Mouse (Mus musculus): ENCODE results near the gene Ahcyl1. TPM values are rescaled to one million over a fixed set of nuclear protein-coding genes. Genes with fewer than 3 reads are reported as not detected.

The Ahcyl1 gene
- polyA plus RNA-seq, 1 experiment from 2014 or later = 110 TPM

- WGBS = 95% methylated on average over 1 of the region's 1 CpGs
- ATAC-seq (ENCODE audit: low FRiP score) = no peak
- no peak overlapping the region for H3K4me2 ChIP-seq
- no peaks in the 10 kb centered on the region for H3K27me3 ChIP-seq (replicated peaks)
- no peaks in the 10 kb centered on the region for H3K36me3 ChIP-seq
- no peaks in the 10 kb centered on the region for H3K9me3 ChIP-seq (replicated peaks)
- H3K9ac ChIP-seq (replicated peaks) = no peak overlapping the region
- H3K27ac ChIP-seq (replicated peaks) = no peak overlapping the region
- no peak overlapping the region for H3K4me3 ChIP-seq (replicated peaks)
- H3K4me1 ChIP-seq = peaks cover 3% of the 10 kb centered on the region
Observed at GRCm38 (mm10) chr3:107701767-107702394, 5.5 kb upstream of the Ahcyl1 start.

DNA sequence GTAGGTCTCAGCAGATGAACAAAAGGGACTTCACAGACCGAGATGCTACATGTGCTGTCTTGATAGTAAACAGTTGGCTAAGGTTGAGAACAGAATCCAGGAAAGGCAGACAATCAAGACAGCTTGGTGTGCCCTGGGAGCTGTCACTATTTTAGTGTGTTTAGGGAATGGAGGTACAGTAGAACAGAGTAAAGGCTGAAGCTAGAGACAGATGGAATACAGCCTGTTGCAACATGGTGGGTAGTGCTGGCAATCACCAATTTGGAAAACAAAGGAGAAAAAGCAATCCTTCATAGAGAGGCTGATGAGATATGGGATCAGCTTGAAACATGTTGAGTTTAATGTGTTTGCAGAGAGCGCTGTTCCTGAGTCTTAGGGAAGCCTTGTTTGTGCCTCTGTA lies 4.3 kb upstream of the Ahcyl1 start:
- no peaks in the 10 kb centered on the region for H3K36me3 ChIP-seq
- no peak overlapping the region for H3K4me2 ChIP-seq
- H3K4me3 ChIP-seq (replicated peaks) = no peak overlapping the region
- H3K9me3 ChIP-seq (replicated peaks) = no peaks in the 10 kb centered on the region
- H3K27ac ChIP-seq (replicated peaks) = no peak overlapping the region
- WGBS = 89% methylated on average over 2 of the region's 2 CpGs
- H3K9ac ChIP-seq (replicated peaks) = no peak overlapping the region
- H3K4me1 ChIP-seq = peaks cover 6% of the 10 kb centered on the region
- H3K27me3 ChIP-seq (replicated peaks) = no peaks in the 10 kb centered on the region
- ATAC-seq (ENCODE audit: low FRiP score) = no peak

- H3K4me3 ChIP-seq (replicated peaks) = peak overlapping the region; percentile 88
Observed at GRCm38 (mm10) chr3:107696910-107697309, 550 bp upstream of the Ahcyl1 start.

DNA sequence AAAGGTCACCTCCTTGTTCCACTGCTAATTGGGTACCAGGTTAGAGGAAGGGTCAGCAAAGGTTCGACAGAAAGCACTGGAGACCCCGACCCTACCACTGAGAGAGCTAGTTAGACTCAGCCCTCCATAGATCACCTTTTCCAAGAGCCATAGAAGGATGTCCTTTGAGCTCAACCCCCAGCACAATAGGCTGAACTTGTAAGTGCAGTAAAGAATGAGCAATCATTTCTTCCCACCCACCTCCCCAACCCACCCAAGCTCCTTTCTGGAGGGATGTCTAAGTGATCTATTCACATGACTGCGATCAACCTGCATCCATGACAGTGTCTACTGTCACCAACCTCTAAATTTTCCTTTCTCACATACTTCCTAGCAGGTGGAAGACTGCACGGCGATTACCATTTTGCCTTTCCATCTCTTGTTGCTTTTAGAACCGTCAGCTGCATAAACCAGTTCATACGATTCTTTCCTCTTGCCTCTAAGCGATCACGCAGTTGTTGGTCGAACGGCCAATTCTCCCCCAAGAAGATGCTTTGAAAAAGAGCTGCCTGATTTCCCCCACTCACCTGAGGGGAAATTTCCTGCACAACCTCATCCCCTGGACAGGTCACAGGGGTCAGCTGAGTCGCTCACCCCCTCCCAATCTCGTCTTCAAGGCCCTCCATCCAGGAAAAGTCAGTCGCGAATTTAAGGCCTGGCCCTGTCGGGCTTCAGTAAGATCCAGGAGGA lies 977 bp downstream of the Ahcyl1 start:
- 2% methylated on average over 16 of the region's 16 CpGs for WGBS
- Histone ChIP-seq H3K9me3 (replicated peaks) (no peaks in the 10 kb centered on the region), H3K27ac (replicated peaks) (peak overlapping the region; percentile 94), H3K4me2 (peak overlapping the region; percentile 77), H3K27me3 (replicated peaks) (no peaks in the 10 kb centered on the region), H3K4me3 (replicated peaks) (peak overlapping the region; percentile 88), H3K4me1 (peaks cover 52% of the 10 kb centered on the region), H3K9ac (replicated peaks) (peak overlapping the region; percentile 97), H3K36me3 (no peaks in the 10 kb centered on the region)
- no peak for ATAC-seq (ENCODE audit: low FRiP score)

More at GRCm38 (mm10) chr3:107696910-107697309, 550 bp upstream of the Ahcyl1 start:
- Histone ChIP-seq H3K9ac (replicated peaks) (0 out of 2 replicates have a peak overlapping the region, but pooled peaks have one; percentile 28), H3K4me2 (peak overlapping the region; percentile 53), H3K27me3 (replicated peaks) (no peaks in the 10 kb centered on the region), H3K27ac (replicated peaks) (no peak overlapping the region), H3K9me3 (replicated peaks) (no peaks in the 10 kb centered on the region), H3K36me3 (no peaks in the 10 kb centered on the region), H3K4me1 (peaks cover 37% of the 10 kb centered on the region)
- 40% methylated on average over 3 of the region's 3 CpGs for WGBS
- peak; percentile 29 for ATAC-seq (ENCODE audit: low FRiP score)

DNA sequence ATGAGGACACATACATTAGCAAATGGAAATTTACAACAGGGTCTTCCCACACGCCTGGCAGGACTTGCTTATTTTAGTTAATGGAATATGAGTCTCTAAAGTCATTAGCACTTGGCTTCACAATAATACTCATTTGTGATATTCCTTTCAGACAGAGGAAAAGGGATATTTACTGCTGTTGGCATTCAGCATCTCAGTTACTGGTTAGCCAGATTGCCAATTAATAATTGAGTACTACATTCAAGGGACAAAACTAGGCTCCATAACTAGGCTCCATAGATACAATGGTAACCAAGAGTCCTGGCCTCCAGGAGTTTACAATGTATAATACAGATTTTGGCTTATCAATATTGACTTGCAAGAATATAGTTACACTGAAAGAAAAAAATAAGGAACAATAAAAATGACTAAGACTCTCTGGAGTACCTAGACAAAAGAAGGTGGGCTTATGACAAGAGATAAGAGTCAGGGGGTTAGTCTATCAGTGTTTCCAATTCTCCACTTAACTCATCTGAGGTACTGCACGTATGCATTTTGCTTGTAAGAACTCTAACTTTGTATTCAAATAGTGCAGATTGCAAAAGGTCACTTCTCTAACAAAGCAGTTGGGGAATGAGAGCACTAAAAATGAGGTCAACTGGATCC lies 2.0 kb downstream of the Ahcyl1 start:
- H3K4me2 ChIP-seq = peak overlapping the region; percentile 77
- peak overlapping the region; percentile 97; the same call in 1 of the 2 replicates for H3K9ac ChIP-seq (replicated peaks)
- WGBS = 48% methylated on average over 2 of the region's 2 CpGs
- no peaks in the 10 kb centered on the region for H3K36me3 ChIP-seq
- peaks cover 61% of the 10 kb centered on the region for H3K4me1 ChIP-seq
- H3K9me3 ChIP-seq (replicated peaks) = no peaks in the 10 kb centered on the region
- no peak for ATAC-seq (ENCODE audit: low FRiP score)
- peak overlapping the region; percentile 88 for H3K4me3 ChIP-seq (replicated peaks)
- H3K27ac ChIP-seq (replicated peaks) = no peak overlapping the region
- H3K27me3 ChIP-seq (replicated peaks) = no peaks in the 10 kb centered on the region

DNA sequence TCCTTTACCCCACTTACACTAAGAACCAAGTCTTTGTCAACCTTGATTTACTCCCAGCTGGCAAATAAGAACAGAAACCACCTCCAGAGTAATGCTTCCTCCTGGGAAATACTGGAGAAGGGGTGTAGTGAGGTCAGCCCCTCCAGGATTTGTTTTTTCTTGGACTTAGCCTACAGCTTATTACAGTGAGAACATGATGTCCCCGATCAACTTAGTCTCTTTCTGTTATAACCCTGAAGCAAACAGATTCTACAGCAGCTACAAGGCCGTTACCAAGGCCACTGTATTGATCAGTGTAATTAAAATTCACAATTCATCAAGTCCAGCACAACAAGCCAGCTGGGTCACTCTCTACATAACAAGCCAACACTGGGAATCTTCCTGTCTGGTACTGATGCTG lies 6.0 kb downstream of the Ahcyl1 start:
- Histone ChIP-seq H3K9me3 (replicated peaks) (no peaks in the 10 kb centered on the region), H3K4me3 (replicated peaks) (no peak overlapping the region), H3K36me3 (no peaks in the 10 kb centered on the region), H3K27ac (replicated peaks) (peak overlapping the region; percentile 48), H3K9ac (replicated peaks) (no peak overlapping the region), H3K4me2 (peak overlapping the region; percentile 28), H3K4me1 (peaks cover 66% of the 10 kb centered on the region), H3K27me3 (replicated peaks) (no peaks in the 10 kb centered on the region)
- peak; percentile 54 for ATAC-seq (ENCODE audit: low FRiP score)
- WGBS = 19% methylated on average over 2 of the region's 2 CpGs

DNA sequence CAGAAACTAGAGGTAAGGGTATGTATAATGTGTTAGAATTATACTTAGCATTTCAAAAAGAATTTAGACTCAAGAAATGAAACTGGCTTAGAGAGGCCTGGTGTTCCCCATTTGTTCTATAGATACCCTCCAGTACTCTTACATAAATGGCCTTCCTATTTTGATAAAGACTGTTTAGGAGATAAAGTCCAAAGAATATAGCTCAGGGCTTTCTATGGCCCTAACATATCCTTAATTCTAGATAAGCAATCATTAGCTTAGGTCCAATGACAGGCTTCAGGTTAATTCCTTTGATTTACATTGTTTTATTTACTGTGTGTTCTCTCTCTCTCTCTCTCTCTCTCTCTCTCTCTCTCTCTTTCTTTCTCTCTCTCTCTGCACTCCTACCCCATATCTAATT lies 7.1 kb downstream of the Ahcyl1 start:
- peaks cover 55% of the 10 kb centered on the region for H3K4me1 ChIP-seq
- H3K9me3 ChIP-seq (replicated peaks) = no peaks in the 10 kb centered on the region
- no peak overlapping the region for H3K4me2 ChIP-seq
- no peaks in the 10 kb centered on the region for H3K36me3 ChIP-seq
- no peak overlapping the region for H3K4me3 ChIP-seq (replicated peaks)
- no peak overlapping the region for H3K9ac ChIP-seq (replicated peaks)
- H3K27me3 ChIP-seq (replicated peaks) = no peaks in the 10 kb centered on the region
- 0 out of 2 replicates have a peak overlapping the region, but pooled peaks have one; percentile 9 for H3K27ac ChIP-seq (replicated peaks)
- no peak for ATAC-seq (ENCODE audit: low FRiP score)

GRCm38 (mm10) chr3:107688236-107688635 lies 8.1 kb downstream of the Ahcyl1 start:
- no peaks in the 10 kb centered on the region for H3K36me3 ChIP-seq
- H3K9me3 ChIP-seq (replicated peaks) = no peaks in the 10 kb centered on the region
- H3K27ac ChIP-seq (replicated peaks) = no peak overlapping the region
- no peak overlapping the region for H3K4me2 ChIP-seq
- 80% methylated on average over 1 of the region's 1 CpGs for WGBS
- no peaks in the 10 kb centered on the region for H3K27me3 ChIP-seq (replicated peaks)
- peaks cover 45% of the 10 kb centered on the region for H3K4me1 ChIP-seq
- no peak overlapping the region for H3K9ac ChIP-seq (replicated peaks)
- ATAC-seq (ENCODE audit: low FRiP score) = no peak
- no peak overlapping the region for H3K4me3 ChIP-seq (replicated peaks)

GRCm38 (mm10) chr3:107686276-107686977 lies 9.9 kb downstream of the Ahcyl1 start:
- 89% methylated on average over 3 of the region's 3 CpGs for WGBS
- no peak for ATAC-seq (ENCODE audit: low FRiP score)

DNA sequence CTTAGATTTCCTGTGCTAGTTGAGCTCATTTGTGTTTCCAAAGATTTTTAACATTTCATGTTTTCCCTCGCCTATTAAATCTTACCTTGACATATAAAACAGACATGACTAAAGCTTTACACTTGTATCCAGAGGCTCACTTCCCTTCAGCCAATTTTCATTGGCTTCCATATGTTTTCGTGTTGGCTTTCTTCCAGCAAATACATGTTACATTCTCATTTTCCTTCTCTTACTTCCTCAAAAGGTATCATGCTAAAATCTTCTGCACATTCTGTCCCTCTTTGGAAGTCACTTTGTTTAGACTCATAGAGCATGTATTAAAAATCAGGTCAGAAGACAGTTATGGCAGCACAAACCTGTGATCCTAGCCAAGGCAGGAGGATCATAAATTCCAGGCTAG lies 10.7 kb downstream of the Ahcyl1 start:
- ATAC-seq (ENCODE audit: low FRiP score) = no peak
- Histone ChIP-seq H3K36me3 (no peaks in the 10 kb centered on the region), H3K4me3 (replicated peaks) (no peak overlapping the region), H3K9ac (replicated peaks) (no peak overlapping the region), H3K4me2 (no peak overlapping the region), H3K4me1 (peaks cover 34% of the 10 kb centered on the region), H3K9me3 (replicated peaks) (no peaks in the 10 kb centered on the region), H3K27ac (replicated peaks) (no peak overlapping the region), H3K27me3 (replicated peaks) (no peaks in the 10 kb centered on the region)
- WGBS = 85% methylated on average over 2 of the region's 2 CpGs

More at GRCm38 (mm10) chr3:107686276-107686977, 9.9 kb downstream of the Ahcyl1 start:
- Histone ChIP-seq H3K4me3 (replicated peaks) (no peak overlapping the region), H3K36me3 (no peaks in the 10 kb centered on the region), H3K4me1 (peaks cover 34% of the 10 kb centered on the region), H3K9me3 (replicated peaks) (no peaks in the 10 kb centered on the region), H3K27me3 (replicated peaks) (no peaks in the 10 kb centered on the region), H3K9ac (replicated peaks) (no peak overlapping the region), H3K4me2 (no peak overlapping the region), H3K27ac (replicated peaks) (no peak overlapping the region)

- ATAC-seq (ENCODE audit: low FRiP score) = no peak
- no peak overlapping the region for H3K4me2 ChIP-seq
- H3K4me1 ChIP-seq = peaks cover 30% of the 10 kb centered on the region
- no peak overlapping the region for H3K27ac ChIP-seq (replicated peaks)
- no peaks in the 10 kb centered on the region for H3K27me3 ChIP-seq (replicated peaks)
- H3K9ac ChIP-seq (replicated peaks) = no peak overlapping the region
- H3K36me3 ChIP-seq = no peaks in the 10 kb centered on the region
- H3K9me3 ChIP-seq (replicated peaks) = no peaks in the 10 kb centered on the region
- H3K4me3 ChIP-seq (replicated peaks) = no peak overlapping the region
- 91% methylated on average over 1 of the region's 1 CpGs for WGBS
Observed at GRCm38 (mm10) chr3:107683587-107683986, 12.8 kb downstream of the Ahcyl1 start.

All from neural tube, embryonic 15.5 days (tissue).